Mouse (Mus musculus): ENCODE data around the gene Hist1h4h.

Hist1h4h gene

DNA sequence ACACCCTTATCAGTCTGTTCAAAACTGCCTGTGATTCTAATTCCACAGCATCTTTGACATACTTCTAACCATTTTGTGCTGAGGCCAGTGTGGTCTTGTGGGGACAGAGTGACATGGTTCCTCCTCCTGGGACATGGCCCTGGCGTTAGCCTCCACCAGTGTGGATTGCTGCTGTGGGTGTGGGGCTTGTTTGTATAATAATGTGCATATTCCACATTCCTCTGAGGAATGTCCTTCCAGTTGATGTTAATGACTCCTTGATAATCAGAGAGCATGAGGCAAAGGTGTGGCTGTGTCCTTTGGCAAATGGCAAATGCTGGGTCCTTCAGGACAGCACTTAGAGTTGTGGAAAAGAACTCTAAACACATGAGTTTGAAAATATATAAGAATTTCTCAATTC is 17.3 kb upstream of the Hist1h4h start:
- no peak for DNase-seq (ENCODE audit: low spot score)

DNA sequence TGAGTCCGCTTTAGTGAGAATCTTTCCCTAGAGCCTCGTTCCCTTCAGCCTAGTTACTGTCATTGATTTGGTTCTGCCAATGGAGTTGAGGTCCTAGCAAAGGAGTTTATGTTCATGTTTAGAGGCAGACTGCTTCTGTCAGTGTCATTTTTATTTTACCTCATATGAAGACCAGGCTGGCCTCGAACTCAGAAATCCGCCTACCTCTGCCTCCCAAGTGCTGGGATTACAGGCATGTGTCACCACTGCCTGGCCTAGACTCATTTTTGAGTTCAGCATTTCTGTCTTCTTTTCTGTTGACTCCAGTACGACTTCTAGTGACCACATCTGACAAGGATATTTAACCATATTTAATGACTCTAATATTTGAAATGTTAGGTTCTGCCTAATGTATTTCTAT is 15.6 kb upstream of the Hist1h4h start:
- DNase-seq (ENCODE audit: low spot score) = no peak

DNA sequence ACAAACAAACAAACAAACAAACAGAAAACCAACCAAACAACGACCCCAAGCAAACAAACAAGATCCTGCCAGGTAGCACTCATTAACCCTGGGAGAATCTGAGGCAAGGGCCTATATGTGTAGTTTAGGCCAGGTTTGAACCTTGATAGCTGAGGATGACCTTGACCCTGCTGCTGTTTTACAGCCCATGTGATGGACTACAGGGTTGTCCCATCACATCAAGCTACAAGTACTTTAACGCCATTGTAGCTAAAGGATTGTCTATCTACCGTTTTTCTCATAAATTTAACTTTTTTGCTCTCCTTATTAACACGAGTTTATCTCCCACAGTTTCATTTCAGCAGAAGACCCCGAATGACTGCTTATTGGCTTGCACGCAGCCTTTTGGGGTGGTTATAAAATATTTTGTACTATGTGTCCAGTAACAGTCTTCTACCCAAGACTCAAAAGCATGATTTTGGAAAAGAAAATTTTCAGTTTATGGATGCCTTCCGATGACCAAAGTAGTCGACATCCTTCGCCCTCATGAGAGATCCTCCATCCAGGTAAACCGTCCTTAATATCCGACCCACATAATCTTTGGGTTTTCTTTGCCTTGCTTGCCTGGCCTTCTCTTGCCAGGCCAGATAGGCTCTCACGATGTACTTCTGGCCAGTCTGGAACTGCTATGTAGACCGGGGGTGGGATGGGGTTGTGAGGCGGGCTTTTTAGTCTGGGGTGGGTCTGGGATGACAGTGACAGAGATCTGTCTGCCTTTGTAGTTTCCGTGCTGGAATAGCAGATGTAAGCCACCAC is 14.8 kb upstream of the Hist1h4h start:
- no peak for DNase-seq (ENCODE audit: low spot score)

DNA sequence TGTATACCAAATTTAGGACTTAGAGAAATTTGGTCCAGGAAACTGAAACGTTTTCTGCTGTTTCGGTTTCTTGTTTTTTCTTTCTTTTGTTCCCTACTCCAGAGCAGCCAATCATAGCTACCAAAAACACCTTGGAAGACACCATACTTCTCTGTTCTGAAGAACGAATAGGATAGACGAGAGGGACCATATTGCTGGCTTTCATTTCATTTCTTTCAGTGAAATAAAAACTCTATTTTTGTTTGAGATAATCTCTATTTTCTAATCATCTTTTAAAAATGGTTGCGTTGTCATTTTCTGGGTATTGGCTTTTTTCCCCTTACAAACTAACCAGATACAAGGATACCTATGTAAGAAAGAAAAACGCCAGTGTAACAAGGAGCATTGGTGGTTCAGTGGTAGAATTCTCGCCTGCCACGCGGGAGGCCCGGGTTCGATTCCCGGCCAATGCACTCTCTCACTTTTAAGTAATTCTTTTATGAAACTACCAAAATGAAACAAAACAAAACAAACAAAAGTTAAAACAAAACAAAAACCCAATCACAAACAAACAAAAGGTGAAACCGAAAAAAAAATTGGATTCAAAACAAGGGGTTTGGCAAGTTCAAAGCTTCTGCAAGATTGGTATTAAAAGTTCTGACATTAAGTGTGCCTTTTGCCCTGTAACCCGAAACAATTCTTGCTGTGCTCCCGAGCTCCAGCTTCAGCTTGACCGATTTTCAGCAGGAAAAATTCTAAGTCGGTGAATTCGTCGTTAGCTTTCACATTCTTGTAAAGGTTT is 13.8 kb upstream of the Hist1h4h start:
- peak; percentile 75 for DNase-seq (ENCODE audit: low spot score)

DNA sequence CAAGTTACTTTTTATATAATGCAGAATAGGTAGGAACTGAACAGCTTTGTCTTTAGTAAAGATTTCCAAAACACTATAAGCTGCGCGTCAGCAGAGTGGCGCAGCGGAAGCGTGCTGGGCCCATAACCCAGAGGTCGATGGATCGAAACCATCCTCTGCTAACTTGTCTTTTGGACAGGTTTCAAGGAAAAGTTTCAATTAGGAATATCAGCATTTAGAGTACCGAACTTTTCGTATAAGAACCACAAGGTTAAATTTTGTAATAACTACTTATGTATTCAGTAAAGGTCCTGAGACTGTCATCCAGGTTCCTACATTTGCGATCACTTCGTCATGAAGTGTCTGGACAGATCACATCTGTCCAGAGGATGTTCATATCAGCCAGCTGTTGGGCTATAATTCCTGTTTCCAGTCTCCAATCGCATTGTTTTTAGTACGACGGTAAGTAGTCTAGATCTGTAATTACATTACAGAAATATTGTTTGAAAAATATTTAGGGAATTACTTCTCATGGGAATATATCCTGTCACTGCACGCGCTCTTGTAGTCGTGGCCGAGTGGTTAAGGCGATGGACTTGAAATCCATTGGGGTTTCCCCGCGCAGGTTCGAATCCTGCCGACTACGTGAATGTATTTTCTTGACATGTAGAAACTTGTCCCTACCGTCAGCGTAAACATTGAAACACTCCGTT is 13.1 kb upstream of the Hist1h4h start:
- peak; percentile 86 for DNase-seq (ENCODE audit: low spot score)

DNA sequence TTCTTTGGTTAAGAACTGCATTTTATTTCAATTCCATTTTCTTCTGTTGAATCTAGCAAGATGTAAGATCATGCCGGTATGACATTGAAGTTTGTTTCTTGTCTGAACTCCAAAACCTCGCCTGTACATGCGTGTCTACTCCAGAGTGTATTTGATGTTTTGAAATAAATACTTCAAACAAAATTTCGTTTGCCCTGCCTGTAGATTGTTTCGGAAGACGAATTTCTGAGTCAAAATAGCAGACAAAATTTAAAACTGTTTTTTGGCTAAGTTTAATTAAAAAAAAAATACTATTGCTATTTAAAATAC is 12.6 kb upstream of the Hist1h4h start:
- no peak for DNase-seq (ENCODE audit: low spot score)

DNA sequence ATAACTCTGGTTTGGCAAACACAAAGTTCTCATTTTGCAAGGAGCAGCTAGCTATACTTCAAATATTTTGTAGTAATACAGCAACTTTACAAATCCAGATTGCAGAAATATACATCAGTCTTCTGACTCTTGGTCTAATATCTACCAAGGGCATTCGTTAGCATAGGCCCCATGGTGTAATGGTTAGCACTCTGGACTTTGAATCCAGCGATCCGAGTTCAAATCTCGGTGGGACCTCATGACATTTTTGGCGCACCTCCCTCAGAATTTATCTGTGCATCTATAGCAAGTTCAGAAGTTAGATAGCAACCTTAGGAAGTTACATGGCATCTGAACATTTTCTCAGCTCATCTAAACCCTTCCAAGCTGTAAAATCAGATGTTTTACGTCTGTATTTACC is 12.0 kb upstream of the Hist1h4h start:
- DNase-seq (ENCODE audit: low spot score) = peak; percentile 81

DNA sequence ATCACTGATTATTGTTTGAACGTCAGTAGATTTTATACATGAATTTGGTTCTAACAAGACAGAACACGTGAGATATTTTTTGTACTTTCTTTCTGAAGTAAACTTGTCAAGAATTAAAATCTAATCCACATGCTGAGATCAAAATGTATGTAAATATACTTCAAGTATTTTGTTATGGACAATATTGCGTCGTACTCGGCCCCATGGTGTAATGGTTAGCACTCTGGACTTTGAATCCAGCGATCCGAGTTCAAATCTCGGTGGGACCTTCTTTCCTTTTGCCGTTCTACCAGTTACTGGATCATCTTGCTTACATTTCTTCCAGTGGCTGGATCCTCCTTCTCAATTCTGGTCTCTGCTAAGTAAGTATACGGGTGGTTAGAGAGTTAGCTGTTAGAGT is 11.4 kb upstream of the Hist1h4h start:
- peak; percentile 78 for DNase-seq (ENCODE audit: low spot score)

DNA sequence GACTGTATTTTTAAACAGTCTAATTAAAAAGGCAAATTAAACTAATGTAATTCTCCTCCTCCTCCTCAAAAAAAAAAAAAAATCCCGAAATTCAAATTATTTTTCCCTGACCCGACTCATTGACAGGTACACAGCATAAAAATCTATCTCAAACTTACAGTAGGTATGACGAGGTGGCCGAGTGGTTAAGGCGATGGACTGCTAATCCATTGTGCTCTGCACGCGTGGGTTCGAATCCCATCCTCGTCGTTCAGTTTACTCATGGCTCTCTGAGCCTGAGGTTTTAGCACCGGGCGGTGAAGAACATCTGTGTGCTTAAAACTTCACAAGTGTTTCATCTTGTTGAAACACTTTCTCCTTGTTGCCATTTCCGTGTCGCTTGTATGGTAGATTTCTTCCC is 9.1 kb upstream of the Hist1h4h start:
- DNase-seq (ENCODE audit: low spot score) = peak; percentile 84

DNA sequence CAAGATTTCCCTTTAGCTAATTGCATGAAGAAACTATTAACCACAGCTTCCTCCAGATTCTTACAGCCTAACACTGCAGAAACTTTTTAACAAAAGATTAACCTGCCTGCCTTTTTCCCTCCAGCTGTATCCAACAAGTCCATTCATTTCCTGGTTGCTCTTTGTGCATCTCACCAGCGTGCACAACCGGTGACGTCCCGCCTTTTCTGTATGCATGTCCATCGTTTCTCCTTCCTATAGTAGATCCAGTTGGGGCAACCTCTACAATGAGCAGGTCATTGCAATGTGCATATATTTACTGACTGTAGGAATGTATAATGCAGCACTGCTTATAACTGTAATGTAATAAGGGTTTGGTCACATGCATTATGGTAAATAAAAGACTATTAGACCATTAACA is 6.9 kb upstream of the Hist1h4h start:
- DNase-seq (ENCODE audit: low spot score) = no peak

DNA sequence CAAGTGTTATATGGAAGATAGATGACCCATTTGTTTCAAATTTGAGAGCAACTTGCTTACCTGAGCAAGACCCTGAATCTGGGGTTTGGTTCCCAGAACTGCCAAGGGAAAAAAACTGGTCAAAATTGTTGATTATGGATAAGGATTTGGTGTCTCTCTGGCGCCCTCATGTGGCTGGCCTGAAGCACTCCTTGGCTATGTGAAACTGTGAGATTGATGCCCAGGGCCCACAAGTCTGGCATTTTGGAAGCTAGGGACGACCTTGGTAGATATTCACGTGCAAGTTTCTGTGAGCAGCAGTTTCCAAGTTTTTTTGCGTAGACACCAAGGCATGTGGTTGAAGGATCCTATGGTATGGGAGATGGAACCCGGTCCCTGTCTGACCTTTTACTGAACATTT is 6.2 kb upstream of the Hist1h4h start:
- peak; percentile 72 for DNase-seq (ENCODE audit: low spot score)

DNA sequence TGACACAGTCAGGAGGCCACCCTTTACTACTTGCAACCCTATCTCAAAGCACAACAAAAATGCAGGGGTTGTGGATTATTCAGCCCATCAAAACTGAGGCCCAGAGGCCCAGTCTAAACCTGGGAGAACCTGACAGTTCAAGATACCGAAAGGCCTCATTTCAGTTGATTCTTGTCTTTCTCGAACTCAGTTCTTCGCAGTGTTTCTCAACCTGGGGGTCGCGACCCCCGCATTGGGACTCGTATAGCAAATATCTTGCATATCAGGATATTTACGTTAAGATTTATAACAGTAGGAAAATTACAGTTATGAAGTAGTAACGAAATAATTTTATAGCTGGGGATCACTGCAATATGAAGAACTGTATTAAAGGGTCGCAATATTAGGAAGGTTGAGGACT is 4.9 kb upstream of the Hist1h4h start:
- no peak for DNase-seq (ENCODE audit: low spot score)

DNA sequence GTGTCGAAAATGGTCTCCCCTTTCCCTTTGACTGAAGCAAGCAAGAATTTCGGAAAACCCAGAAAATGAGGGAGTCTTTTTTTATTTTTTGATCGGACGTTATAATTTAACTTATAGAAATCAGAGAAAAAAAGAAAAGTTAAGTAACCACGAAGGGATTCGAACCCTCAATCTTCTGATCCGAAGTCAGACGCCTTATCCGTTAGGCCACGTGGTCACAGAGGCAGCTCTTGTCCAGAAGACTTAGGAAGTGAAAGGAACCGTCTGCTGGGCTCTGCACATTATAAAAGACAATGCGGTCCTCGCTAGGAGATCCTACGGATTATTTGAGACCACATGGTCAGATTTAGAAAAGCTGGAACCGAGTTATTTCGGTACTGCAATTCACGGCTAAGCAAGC is 4.5 kb upstream of the Hist1h4h start:
- peak; percentile 86 for DNase-seq (ENCODE audit: low spot score)

DNA sequence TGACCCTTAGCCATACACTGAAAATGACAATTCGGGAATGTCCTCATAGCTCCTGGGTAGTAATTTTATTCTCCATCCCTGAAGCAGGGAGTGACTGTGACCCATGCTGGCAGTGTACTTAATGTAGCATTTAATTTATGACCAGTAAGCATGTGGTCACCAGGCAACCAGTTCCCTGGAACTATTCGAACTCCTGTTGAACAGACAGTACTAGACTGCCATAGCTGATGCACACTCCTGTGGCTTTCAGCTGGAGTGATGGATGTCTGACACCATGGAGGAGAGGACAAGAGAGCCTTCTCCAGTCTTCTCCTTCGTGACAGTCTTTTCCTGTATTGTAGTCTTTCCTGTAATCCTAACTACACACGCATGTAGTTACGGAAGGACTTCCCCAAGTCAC is 1.8 kb upstream of the Hist1h4h start:
- no peak for DNase-seq (ENCODE audit: low spot score)

DNA sequence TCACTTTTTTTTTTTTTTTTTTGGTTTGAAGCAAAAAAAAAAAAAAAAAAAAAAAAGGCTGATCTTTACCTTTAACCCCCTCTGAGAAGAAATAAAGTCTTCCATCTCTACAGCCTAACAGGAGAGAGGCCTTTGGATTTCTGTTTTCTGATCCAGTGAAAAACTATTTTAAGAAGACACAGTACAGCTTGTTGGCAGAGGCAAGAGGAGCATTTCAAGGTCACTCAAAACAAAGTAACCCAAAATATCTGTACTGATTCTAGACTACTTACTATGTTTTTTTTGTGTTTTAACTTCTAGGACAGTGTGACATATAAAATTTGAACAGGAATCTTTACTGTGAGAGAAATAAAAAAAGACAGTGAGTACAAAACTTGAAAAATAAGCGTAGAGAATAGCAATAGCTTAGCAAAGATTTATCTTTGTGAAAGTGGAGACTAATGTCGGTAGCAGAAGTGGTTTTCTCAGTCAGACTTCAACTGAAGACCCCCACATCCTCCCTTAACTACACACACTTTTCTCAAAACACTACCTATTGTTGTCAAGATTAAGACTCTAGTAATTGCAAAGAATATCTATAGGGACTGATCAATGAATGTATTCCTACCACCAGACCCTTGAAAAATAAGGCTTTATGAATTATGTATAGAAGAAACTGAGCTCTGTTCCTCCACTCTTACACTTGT is 1.2 kb upstream of the Hist1h4h start:
- DNase-seq (ENCODE audit: low spot score) = no peak

DNA sequence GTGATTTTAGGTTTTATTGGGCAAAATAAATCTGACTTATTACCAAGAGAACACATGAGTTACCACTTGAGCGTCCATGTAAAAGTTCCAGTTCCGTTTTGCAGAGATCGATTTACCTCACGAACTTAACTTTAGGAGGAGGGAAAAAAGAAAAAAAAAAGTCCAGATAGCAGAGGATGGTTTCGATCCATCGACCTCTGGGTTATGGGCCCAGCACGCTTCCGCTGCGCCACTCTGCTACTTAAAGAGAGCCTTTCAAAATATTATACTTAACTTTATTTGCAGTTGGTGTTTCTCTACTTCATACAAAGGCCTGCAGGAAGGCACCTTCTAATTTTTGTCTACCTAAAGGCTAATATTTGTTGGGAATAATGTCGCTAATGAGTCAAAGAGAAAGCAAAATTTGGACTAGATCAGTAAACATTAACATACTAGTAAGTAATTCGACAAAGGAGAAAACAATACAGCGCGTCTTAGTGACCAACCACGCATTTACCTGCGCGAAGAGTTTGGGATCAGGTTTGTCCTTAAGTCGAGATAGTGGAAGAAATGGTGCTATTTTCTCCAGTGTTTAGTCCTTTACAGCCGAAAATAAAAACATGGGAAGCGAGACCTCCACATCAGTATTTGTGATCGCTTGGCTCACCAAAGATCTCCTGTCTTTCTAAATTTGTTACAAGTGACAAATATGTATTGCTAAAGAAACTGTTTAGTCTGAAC is 509 bp upstream of the Hist1h4h start:
- peak; percentile 77 for DNase-seq (ENCODE audit: low spot score)

DNA sequence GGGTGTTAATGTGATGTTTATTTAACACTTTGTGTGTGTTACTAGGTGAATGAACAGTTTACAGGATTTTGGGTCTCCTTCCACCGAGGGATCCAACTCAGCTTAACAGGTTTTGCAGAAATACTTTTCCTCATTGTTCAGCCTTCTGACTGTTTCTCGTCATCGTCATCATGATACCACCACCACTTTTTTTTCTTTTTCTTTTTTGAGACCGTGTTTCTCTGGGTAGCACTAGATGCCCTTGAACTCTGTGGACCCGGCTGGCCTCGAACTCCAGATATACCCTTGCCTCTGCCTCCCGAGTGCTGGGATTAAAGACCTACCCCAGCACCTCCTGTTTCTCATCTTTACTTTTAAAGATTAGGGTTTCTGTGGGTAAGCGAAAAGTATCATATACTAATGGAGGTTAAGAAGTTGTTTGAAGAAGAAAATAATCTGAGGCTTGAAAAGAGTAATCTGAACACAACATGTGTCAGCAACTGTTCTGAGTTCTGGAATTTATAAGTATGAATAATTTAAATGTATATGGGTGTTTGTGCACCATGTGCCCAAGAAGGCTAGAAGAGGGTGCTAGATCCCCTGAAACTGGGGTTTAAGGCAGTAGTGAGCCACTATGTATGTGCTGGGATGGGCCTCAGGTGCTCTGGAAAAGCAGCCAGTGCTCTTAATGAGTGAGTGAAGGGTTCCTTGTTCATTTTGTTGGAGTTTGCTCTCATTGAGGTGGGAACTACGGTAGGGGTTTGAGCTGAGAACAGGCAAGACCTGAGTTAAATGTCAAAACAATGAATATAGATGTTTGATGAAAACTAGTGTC is 1.6 kb downstream of the Hist1h4h start:
- DNase-seq (ENCODE audit: low spot score) = no peak

DNA sequence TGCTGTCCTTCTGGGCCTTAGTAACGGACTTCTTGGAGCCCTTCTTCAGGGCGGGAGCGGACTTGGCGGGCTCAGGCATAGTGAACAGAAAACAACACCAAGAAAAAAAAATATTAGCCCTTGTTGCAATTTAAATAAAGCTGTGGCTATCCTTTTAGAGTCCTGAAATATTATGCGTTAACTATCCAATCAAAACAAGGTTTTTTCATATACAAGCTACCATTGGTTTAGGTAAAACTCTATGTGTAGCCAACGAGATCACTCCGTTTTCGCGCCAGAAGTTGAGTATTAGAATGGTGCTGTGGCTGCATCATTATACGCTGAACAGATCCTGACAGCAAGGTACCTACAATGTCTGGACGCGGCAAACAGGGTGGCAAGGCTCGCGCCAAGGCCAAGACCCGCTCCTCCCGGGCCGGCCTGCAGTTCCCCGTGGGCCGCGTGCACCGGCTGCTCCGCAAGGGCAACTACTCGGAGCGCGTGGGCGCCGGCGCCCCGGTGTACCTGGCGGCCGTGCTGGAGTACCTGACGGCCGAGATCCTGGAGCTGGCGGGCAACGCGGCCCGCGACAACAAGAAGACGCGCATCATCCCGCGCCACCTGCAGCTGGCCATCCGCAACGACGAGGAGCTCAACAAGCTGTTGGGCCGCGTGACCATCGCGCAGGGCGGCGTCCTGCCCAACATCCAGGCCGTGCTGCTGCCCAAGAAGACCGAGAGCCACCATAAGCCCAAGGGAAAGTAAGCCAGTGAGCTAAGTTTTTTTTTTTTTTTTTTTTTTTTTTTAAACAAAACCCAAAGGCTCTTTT is 2.9 kb downstream of the Hist1h4h start, which contains the start of gene Hist1h2af:
Gene Hist1h2af (plus strand): TSS at position 347 of the 808 bp plus-strand sequence.
- peak; percentile 50 for DNase-seq (ENCODE audit: low spot score)

DNA sequence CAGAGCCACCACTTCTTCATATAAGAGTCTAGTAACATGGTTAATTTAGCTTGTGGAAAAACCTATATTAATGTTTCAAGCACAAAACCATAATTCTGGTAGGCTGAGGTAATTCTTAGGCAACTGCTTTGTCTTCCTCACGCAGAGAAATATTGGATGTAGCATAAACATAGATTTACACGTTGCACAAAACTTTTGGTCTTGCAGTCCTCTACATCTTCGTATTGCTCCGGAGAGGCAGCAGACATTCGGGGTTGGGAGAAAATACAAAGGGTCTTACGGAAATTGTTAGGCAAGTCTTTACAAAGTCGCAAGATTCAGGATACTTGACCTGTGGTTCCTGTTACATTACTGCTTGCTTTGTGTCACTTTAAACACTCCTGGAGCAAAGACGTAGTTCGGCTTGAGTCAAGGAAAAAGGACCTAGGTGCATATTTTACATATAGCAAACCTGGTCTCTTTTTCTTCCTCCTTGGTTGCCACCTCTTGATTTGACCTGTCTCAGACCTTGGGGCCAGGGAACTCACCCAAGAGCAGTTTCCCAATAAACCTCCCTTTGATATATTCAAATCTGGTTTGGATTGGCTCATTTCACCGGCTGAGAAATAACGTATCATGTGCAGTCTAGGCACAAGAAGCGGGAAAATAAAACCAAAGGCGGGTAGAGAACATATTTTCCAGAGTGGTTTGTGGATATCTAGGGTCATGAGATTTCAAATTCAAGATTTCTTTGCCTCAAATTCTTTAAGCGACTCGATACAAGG is 3.7 kb downstream of the Hist1h4h start:
- DNase-seq (ENCODE audit: low spot score) = no peak

All from T-cell, adult 2 months (primary cell).